Mouse (Mus musculus) neural tube, embryonic 14.5 days (tissue): ENCODE data around the gene Slc15a2. TPM values are rescaled to one million over a fixed set of nuclear protein-coding genes. Genes with fewer than 3 reads are reported as not detected.
A peak's percentile ranks its signal among the peaks of the same experiment; 100 is the strongest.

ENCODE experiments used
- ATAC-seq: fragments of 200-750 bp; cut with Nextera tagmentation; 2 replicates; pipeline ENCODE4 v1.8.0; 2017; ENCODE audit warnings: low read depth, mild to moderate bottlenecking, moderate TSS enrichment, moderate library complexity
- H3K27ac ChIP-seq: fragments of 300-500 bp; sonication (generic); 2 replicates; pipeline ENCODE4 v1.5.1; 2014; ENCODE audit warnings: low read depth, mild to moderate bottlenecking, control low read depth, low read length, moderate library complexity, mixed read lengths
- H3K27me3 ChIP-seq: fragments of 300-500 bp; sonication (generic); 2 replicates; pipeline ENCODE4 v1.6.1; 2014; ENCODE audit warnings: low read length; ENCODE audit not compliant: control insufficient read depth, insufficient read depth
- H3K36me3 ChIP-seq: fragments of 300-500 bp; sonication (generic); 2 replicates; pipeline ENCODE4 v1.6.1; 2014; ENCODE audit warnings: low read length, mixed read lengths; ENCODE audit not compliant: control insufficient read depth, insufficient read depth
- H3K4me1 ChIP-seq: fragments of 300-500 bp; sonication (generic); 2 replicates; pipeline ENCODE4 v1.6.1; 2014; ENCODE audit warnings: low read length; ENCODE audit not compliant: control insufficient read depth, insufficient read depth
- H3K4me2 ChIP-seq: fragments of 300-500 bp; sonication (generic); 2 replicates; pipeline ENCODE4 v1.6.1; 2014; ENCODE audit warnings: mild to moderate bottlenecking, low read depth, low read length, control low read depth
- H3K4me3 ChIP-seq: fragments of 300-500 bp; sonication (generic); 2 replicates; pipeline ENCODE4 v1.5.1; 2014; ENCODE audit warnings: low read depth, low read length, control low read depth, mixed read lengths
- H3K9ac ChIP-seq: fragments of 300-500 bp; sonication (generic); replicated peaks from 2 replicates; pipeline ENCODE4 v1.6.1; 2014; ENCODE audit warnings: low read depth, mild to moderate bottlenecking, control low read depth, low read length, mixed read lengths
- H3K9me3 ChIP-seq: fragments of 300-500 bp; sonication (generic); 2 replicates; pipeline ENCODE4 v1.6.1; 2016; ENCODE audit warnings: low read length; ENCODE audit not compliant: control insufficient read depth
- whole genome bisulfite sequencing: fragments of 180-500 bp; shearing (Covaris S2); extraction: QIAGEN DNeasy Blood & Tissue Kit; methylation state at CpG from one replicate; pipeline ENCODE4 v1.1.7; 2014; 5-methylcytosine and 5-hydroxymethylcytosine counted together
- polyA plus RNA-seq: library from polyadenylated mRNA; unstranded; fragments of >200 nt; fragmentation: Nextera tagmentation; extraction: Ambion mirVana; gene quantifications from 2 replicates; pipeline ENCODE4 v1.2.1, GENCODE M21; 2014

Slc15a2 gene
- polyA plus RNA-seq, 1 experiment from 2014 or later = 14.7 TPM

DNA sequence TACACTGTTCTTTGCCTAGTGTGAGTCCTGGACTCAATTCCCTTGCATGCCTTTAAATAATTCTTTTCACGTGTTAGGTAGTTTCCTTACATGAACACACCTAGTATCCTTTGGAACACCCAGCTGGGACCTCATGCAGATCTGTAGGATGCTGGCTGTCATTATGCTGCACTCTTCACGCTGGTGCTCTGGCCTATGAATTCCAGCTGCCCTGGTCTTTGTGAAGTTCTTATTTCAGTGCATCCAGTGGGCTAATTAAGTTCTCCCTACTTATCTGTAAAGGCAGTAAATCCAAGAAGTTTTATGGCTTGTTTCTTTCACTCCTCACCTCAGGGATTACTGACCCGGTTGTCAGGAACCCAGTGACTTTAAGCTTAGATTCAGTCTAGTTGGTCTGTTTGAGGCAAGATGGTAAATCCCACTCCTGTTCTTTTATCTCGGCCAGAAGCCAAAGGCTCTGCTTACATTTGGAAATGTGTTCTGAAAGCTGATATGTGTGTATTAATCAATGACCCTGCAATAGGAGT lies 45.3 kb downstream of the Slc15a2 start:
- WGBS = 13% methylated on average over 4 of the region's 4 CpGs
- Histone ChIP-seq H3K9me3 (no peaks in the 10 kb centered on the region), H3K9ac (no peak overlapping the region)

DNA sequence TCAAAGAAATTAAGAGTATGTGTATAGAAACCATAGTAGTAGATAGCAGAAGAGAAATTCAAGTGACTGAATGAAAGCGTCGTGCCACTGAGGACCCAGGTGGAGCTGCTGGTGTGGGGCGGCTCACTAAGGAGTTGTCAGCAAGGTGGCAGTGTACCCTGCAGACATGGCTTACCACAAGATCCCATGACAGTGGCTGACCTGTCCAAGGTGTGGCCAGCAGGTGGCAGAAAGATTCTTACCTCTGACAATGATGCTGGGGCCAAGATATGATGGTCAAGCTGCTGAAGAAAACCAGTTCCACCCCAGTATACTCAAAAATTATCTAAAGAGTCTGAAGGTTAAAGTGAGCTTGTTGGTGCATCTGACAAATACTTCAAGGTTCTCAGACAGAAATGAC lies 49.3 kb downstream of the Slc15a2 start:
- no peaks in the 10 kb centered on the region for H3K4me1 ChIP-seq
- no peaks in the 10 kb centered on the region for H3K9me3 ChIP-seq
- no peak overlapping the region for H3K4me3 ChIP-seq
- no peaks in the 10 kb centered on the region for H3K36me3 ChIP-seq
- H3K27me3 ChIP-seq = no peaks in the 10 kb centered on the region
- H3K27ac ChIP-seq = no peak overlapping the region
- ATAC-seq = no peak
- WGBS = 90% methylated on average over 3 of the region's 3 CpGs
- H3K9ac ChIP-seq = no peak overlapping the region
- H3K4me2 ChIP-seq = no peak overlapping the region

More for the DNA sequence above, 45.3 kb downstream of the Slc15a2 start:
- no peak overlapping the region for H3K4me2 ChIP-seq
- H3K27me3 ChIP-seq = no peaks in the 10 kb centered on the region
- ATAC-seq = no peak
- H3K4me1 ChIP-seq = no peaks in the 10 kb centered on the region
- no peak overlapping the region for H3K4me3 ChIP-seq
- H3K36me3 ChIP-seq = no peaks in the 10 kb centered on the region
- no peak overlapping the region for H3K27ac ChIP-seq

DNA sequence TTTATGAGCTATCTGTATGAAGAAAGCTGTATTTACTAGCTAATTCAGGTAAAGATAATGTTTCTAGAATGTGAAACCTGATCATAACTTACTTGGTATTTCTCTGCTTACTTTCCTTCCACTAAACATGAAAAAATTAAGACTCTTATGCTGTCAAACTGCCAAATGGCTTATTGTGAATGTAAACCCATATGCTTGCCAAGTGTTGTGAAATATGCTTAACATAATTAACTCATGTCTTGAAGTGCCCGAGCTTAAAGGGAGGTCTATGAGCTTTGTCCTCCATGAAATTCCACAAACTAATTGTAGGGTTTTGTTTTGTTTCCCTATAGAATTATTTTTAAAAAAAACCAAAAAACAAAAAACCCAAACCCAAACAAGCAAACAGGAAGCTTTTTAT lies 50.9 kb downstream of the Slc15a2 start:
- H3K4me1 ChIP-seq = no peaks in the 10 kb centered on the region
- H3K9ac ChIP-seq = no peak overlapping the region
- H3K4me3 ChIP-seq = no peak overlapping the region
- H3K36me3 ChIP-seq = no peaks in the 10 kb centered on the region
- no peaks in the 10 kb centered on the region for H3K27me3 ChIP-seq
- H3K4me2 ChIP-seq = no peak overlapping the region
- WGBS = 81% methylated on average over 1 of the region's 1 CpGs
- H3K27ac ChIP-seq = no peak overlapping the region
- no peak for ATAC-seq
- H3K9me3 ChIP-seq = no peaks in the 10 kb centered on the region

DNA sequence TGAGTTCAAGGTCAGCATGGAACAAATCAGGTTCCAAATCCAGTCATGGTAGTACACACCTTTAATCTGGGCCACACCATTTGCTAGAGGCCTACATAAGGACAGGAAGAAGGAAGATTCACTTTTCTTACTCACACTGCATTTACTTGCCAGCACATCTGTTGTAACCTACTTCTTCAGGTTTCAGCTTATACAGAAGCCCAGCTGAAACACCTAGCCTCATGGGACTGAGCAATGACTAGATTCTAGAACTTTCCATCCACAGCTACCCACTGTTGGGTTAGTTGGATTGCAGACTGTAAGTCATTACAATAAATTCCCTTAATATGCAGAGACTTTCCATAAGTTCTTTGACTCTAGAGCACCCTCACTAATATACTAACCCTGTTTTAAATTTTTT lies 52.2 kb downstream of the Slc15a2 start:
- Histone ChIP-seq H3K4me1 (no peaks in the 10 kb centered on the region), H3K36me3 (no peaks in the 10 kb centered on the region), H3K4me2 (no peak overlapping the region), H3K27me3 (no peaks in the 10 kb centered on the region), H3K9me3 (no peaks in the 10 kb centered on the region), H3K27ac (no peak overlapping the region), H3K9ac (no peak overlapping the region), H3K4me3 (no peak overlapping the region)
- ATAC-seq = no peak

DNA sequence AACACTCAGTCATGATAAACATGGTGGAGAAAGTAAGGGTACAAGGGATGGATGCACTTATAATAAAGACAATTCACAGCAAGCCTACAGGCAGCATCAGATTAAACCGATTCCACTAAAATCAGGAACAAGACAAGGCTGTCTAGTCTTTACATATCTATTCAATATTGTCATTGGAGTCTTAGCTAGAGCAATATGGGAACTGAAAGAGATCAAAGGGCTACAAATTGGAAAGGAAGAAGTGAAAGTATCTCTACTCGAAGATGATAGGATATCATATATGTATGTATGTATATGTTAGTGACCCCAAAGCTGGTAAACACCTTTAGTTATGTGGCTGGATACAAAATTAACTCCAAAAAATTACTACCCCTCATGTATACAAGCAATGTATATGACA lies 55.8 kb downstream of the Slc15a2 start:
- H3K27me3 ChIP-seq = no peaks in the 10 kb centered on the region
- H3K4me1 ChIP-seq = no peaks in the 10 kb centered on the region
- H3K4me2 ChIP-seq = no peak overlapping the region
- WGBS = 94% methylated on average over 2 of the region's 2 CpGs
- no peak overlapping the region for H3K27ac ChIP-seq
- no peaks in the 10 kb centered on the region for H3K9me3 ChIP-seq
- H3K36me3 ChIP-seq = no peaks in the 10 kb centered on the region
- no peak overlapping the region for H3K4me3 ChIP-seq
- H3K9ac ChIP-seq = no peak overlapping the region
- ATAC-seq = no peak

DNA sequence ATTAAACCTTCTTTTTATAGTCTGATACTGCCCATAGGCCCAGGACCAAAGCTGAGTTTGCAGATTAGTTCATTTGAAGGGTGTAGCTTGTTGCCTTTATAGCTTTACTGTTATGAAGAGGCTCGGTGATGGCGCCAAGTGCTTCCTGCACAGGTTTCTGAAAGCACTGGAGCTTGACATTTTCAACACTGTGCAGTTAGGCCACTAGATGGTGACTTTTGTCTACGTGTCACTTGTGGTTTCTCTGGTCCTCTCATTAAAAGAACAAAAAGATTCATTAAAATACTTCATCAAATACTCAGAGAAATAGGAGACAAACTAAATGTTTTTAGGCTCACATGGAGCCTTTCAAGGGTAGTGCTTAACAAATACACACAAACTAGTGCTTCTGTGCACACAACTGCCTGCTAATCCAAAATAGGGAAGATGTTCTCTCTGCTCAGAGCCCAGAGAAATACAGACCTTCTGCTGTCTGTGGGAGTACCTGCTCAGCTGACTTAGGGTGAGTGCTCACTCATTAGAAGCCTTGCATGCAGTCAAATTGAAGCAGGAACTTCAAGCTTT lies 60.8 kb downstream of the Slc15a2 start:
- Histone ChIP-seq H3K4me2 (no peak overlapping the region), H3K4me3 (no peak overlapping the region), H3K27ac (no peak overlapping the region), H3K9me3 (no peaks in the 10 kb centered on the region), H3K4me1 (no peaks in the 10 kb centered on the region), H3K36me3 (no peaks in the 10 kb centered on the region), H3K9ac (no peak overlapping the region), H3K27me3 (no peaks in the 10 kb centered on the region)
- 65% methylated on average over 3 of the region's 3 CpGs for WGBS
- no peak for ATAC-seq

DNA sequence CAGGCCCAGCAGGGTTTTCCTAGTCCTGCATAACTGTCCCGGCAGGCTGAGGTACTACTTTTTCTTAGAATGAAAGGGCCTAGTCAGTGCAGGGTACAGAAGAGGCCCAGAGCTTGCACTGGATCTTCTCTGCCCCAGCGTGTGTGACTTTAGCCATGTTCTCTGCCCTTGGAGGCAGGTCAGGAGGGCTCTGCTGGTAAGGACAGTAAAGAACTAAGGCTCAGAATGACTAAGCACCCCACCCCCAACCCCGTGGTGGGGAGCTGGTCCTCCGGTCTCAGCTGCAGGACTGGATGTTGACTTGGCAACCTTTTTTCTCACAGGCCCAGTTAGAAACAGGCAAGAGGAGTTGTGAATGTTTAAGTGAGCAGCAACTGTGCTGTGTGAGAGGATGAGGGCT lies 62.0 kb downstream of the Slc15a2 start:
- H3K27me3 ChIP-seq = no peaks in the 10 kb centered on the region

DNA sequence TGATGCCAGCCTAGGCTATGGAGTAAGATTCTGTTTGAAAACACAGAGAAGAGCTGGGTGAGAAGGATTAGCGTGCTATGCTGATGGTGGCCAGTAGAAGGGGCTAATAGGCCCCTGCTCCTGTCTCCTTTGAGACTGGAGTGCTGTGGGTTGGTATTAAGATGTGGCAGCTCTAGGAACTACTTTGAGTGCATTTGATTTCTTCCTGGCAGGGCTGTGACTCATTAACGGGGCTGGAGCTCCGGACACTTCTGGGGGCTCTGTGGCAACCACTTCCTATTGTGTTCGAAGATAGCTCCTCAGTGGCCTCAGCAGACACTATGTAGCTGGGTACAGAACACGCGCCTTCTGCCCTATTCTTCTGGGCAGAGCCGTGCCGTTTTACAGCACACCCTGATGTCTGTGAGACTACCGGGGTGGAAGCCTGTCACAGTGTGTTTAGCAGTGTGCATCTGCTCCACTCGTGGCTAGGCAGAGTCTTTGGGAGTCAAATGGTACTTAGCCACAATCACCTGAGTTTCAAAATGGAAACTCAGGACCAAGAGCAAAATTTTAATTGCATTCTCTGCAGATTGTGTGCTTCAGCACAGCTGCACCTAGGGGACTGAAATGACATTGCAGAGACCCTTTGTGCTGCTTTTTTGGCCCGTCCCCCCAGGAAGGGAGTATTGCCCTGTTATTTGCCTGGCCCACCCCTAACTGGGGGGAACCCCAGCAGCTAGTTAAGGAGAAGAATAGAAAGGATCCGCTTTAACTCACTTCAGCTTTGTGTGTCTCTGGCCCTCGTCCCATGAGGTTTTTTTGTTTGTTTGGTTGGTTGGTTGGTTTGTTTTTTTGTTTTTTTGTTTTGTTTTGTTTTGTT lies 64.3 kb downstream of the Slc15a2 start:
- ATAC-seq = peak; percentile 64; the same call in 1 of the 2 replicates
- H3K4me1 ChIP-seq = no peaks in the 10 kb centered on the region
- no peaks in the 10 kb centered on the region for H3K9me3 ChIP-seq
- H3K4me3 ChIP-seq = no peak overlapping the region
- H3K27ac ChIP-seq = no peak overlapping the region
- no peak overlapping the region for H3K4me2 ChIP-seq
- 23% methylated on average over 13 of the region's 13 CpGs for WGBS
- H3K27me3 ChIP-seq = no peaks in the 10 kb centered on the region
- H3K36me3 ChIP-seq = no peaks in the 10 kb centered on the region
- H3K9ac ChIP-seq = no peak overlapping the region

More for the DNA sequence above, 62.0 kb downstream of the Slc15a2 start:
- Histone ChIP-seq H3K4me3 (no peak overlapping the region), H3K9ac (no peak overlapping the region), H3K27ac (no peak overlapping the region), H3K9me3 (no peaks in the 10 kb centered on the region), H3K36me3 (no peaks in the 10 kb centered on the region), H3K4me2 (no peak overlapping the region), H3K4me1 (no peaks in the 10 kb centered on the region)
- no peak for ATAC-seq
- WGBS = 25% methylated on average over 4 of the region's 4 CpGs

DNA sequence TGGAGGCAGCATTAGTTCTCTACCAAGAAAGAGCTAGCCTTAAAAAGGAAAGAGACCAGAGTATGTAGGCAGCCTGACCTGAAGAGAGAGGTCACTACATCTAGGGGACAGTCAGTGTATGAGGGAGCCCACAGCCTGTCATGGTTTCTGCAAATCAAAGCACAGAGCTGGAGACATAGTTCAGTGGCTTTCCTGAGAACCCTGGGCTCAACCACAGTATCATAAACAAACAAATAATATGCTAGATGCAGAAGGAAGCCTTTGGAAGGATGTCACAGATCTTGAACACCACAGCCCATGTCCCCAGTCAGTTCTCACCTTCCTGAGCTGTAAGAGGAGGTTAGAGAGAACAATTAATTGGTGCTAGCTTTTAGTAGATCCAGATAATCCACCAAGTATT lies 66.1 kb downstream of the Slc15a2 start:
- Histone ChIP-seq H3K9ac (no peak overlapping the region), H3K4me3 (no peak overlapping the region), H3K9me3 (no peaks in the 10 kb centered on the region), H3K4me1 (no peaks in the 10 kb centered on the region), H3K4me2 (no peak overlapping the region), H3K27me3 (no peaks in the 10 kb centered on the region), H3K27ac (no peak overlapping the region), H3K36me3 (no peaks in the 10 kb centered on the region)
- ATAC-seq = no peak
